Mouse (Mus musculus) spleen, postnatal 10 days (tissue): ENCODE data around the gene Cln3.

Experiments used
- DNase-seq, 2 experiments: peaks; one replicate each; pipeline ENCODE4 v3.0.0; 2021 to 2022; ENCODE audit warnings: low spot score in 2 of 2

Cln3 gene

DNA sequence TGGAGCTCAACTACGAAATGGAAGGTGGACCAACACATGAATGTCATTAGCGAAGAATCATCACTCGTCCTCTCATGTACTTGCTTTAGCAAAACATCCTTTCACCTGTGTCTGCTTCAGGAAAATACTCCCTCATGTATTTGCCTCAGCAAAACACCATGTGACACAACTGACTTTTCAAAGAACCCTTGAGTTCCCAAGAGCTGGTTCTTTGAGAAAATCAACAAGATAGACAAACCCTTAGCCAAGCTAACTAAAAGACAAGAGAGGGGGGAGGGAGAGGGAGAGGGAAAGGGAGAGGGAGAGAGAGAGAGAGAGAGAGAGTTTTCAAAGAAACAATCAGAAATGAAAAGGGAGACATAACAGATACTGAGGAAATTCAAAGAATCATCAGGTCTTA, 62.3 kb downstream of the Cln3 start:
- DNase-seq = no peak
